Mouse (Mus musculus) heart, adult 11 months (tissue): ENCODE results near the gene Ly6g6f.
A peak's percentile ranks its signal among the peaks of the same experiment; 100 is the strongest.
"Not testable (repeated sequence)": the region's sequence is repeated elsewhere in the genome, so short reads cannot be mapped to it uniquely, and the experiment has no call there.

Experiments used
- DNase-seq: peaks from one replicate; pipeline ENCODE4 v3.0.0; 2022

The Ly6g6f gene

DNA sequence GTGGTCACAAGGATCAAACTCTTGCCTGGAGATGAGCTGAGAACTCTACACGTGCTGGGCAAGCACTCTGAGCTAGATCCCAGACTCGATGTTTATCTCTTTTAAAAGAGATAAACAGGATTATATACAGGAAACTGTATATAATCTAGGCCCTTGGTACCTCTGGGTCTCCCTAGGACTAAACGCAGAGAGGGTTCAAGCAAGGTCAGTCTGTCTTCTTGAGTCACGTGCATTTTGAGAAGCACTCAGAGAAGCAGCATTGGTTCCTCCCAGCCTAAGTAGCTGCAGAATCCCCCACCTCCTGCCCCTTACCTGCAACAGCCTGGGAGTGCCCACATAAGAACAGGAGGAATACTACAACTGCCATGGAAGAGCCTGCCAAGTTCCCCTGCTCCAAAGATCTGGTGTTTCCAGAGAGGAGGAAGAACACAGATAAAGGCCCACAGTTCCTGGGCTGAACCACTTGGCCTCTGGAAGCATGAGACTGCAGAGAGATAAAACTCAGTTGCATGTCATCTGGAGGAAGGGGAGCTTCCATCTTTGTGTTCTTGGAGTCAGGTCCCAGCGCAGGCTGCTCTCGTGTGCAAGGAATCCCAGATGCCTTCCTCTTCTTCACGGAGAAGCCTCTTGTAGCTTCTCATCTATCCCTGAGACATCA lies at the start of gene Ly6g6f:
Ly6g6f (minus strand) TSS at position 403 of the 658 bp plus-strand sequence.
- no peak for DNase-seq

GRCm38 (mm10) chr17:35134801-35135590 lies 49.6 kb upstream of the Ly6g6f start, which contains the start of gene Bag6:
Bag6 (plus strand) TSS chr17:35135178.
- DNase-seq, result peak; percentile 100

- DNase-seq, result no peak
These were observed 48.1 kb upstream of the Ly6g6f start for GRCm38 (mm10) chr17:35133517-35133916.

GRCm38 (mm10) chr17:35132174-35132560 lies 46.8 kb upstream of the Ly6g6f start:
- no peak for DNase-seq

GRCm38 (mm10) chr17:35131500-35132173 lies 46.2 kb upstream of the Ly6g6f start, which contains the start of gene Apom:
Apom (minus strand) TSS chr17:35132050.
- peak; percentile 91 for DNase-seq

DNA sequence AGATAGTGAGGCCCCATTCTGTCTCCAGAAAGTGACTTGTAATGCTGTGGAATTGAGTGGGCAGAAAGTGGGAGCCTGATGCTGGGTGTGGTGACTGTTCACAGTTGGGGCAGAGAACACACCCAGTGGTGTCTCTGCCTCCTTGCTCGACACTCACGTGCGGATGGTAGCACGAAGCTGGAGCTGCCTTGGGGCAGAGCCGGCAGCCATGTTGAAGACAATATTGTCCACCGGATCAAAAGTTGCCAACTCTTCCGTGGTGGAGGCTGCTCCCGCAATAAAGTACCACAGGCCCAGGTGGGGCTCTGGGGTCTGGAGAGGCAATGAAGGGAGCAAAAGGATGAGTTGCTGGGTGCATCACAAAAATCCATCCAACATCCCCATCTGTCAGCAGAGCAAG lies 45.6 kb upstream of the Ly6g6f start:
- DNase-seq, result peak; percentile 90

GRCm38 (mm10) chr17:35128996-35129395 lies 43.6 kb upstream of the Ly6g6f start:
- no peak for DNase-seq

GRCm38 (mm10) chr17:35127017-35127416 lies 41.6 kb upstream of the Ly6g6f start:
- no peak for DNase-seq

GRCm38 (mm10) chr17:35126206-35126611 lies 40.8 kb upstream of the Ly6g6f start, which contains the start of gene D17H6S53E:
D17H6S53E (plus strand) TSS chr17:35126373.
- DNase-seq, result peak; percentile 99

DNA sequence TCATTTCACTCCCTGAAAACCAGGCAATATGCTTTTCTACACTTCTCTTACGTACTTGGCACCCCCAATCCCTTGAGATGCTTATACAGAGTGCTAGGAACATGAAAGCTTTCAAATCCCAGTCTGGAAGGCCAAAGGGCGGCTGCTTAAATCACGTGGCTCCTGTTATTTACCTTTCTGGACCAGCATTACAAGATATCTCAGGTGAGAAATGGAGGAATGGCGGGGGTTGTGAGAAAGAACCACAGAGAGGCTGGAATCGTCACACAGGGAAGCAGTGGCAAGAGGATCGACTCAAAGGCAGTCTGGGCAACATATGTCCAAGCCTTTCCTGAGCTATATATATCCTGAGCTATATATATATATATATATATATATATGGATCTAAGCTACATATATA lies 40.2 kb upstream of the Ly6g6f start:
- DNase-seq, result no peak

DNA sequence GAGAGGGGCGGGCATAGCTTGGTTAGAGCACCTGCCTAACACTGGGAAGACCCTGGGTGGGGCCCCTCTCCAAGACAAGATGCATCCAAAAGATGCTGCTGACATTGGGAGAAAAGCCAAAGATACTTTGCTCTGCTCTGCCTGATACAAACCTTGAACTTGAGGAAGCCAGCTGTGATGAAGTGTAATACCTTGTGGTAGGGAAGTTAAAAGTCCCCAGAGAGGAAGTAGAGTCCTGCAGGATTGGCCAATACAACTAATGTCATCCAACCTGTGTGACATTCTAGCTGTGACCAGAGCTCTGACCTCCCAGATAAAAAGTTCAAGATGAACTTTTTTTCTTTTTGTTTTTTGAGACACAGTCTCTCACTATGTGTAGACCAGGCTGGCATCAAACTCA lies 39.7 kb upstream of the Ly6g6f start:
- no peak for DNase-seq

- not testable (repeated sequence) for DNase-seq
These were observed 39.0 kb upstream of the Ly6g6f start for GRCm38 (mm10) chr17:35124261-35124896.

GRCm38 (mm10) chr17:35123287-35123686 lies 37.9 kb upstream of the Ly6g6f start:
- peak; percentile 91 for DNase-seq

- peak; percentile 96 for DNase-seq
These were observed 36.5 kb upstream of the Ly6g6f start, which contains the start of gene Csnk2b for GRCm38 (mm10) chr17:35121871-35122303. Csnk2b (minus strand) TSS chr17:35122053.

DNA sequence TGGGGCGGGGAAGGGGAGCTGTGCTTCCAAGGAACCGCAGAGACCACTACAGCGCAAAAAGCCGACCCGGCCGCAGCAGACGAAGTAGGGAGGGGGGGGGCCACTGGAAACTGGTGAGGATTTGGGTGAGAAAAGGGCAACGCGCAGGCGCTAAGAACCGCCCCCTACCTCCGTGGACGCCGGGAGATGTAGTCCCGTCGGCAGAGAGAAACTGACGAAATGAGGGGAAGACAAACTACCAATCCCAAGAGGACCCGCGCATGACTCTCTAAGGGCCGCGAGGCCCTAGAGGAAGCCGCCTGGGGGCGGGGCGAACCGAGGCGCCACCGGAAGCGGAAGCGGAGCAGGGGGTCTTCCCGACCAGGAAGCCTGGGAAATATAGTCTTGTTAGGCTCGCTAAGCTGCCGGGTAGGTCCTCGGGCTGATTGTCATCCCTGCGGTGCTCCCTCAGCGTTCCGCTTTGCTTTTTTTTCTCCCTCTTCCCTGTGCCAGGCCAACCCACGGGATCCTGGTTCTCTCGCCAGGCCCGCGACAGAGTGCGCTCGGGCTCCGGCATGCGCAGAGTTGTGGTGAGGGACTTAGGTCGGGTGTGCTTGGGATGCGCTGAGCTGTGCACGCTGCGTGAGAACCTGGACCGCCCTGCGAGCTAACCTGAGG lies 35.9 kb upstream of the Ly6g6f start, which contains the start of gene Gpank1:
Gpank1 (plus strand) TSS at position 313 of the 657 bp plus-strand sequence.
- peak; percentile 100 for DNase-seq

- DNase-seq, result no peak
These were observed 35.3 kb upstream of the Ly6g6f start for GRCm38 (mm10) chr17:35120745-35121142.

GRCm38 (mm10) chr17:35115046-35116019 lies 29.9 kb upstream of the Ly6g6f start, which contains the start of gene Ly6g5b:
Ly6g5b (minus strand) TSS chr17:35115428.
- peak; percentile 89 for DNase-seq

GRCm38 (mm10) chr17:35111774-35112173 lies 26.4 kb upstream of the Ly6g6f start:
- DNase-seq, result peak; percentile 91

DNA sequence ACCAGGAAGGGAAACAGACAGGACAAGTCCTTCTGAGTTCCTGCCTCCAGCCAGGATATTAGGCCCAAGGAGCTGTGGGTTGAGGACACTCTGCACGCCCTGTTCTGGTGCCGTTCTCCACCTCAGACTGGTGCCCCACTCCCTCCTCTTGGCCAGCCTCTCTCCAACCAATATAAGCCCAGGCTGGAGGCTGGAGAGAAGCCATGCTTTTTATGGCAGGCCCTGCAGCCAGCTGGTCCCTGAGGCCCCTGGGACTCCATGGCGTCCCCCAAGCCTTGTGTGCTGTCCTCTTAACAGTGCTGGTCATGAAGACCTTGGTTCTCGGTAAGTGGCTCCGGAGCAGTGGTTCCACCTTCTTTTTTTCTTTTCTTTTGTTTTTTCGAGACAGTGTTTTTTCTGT lies 22.7 kb upstream of the Ly6g6f start, which contains the start of gene Ly6g5c:
Ly6g5c (plus strand) TSS at position 183 of the 400 bp plus-strand sequence.
- no peak for DNase-seq

- DNase-seq, result no peak
These were observed 21.1 kb upstream of the Ly6g6f start for GRCm38 (mm10) chr17:35106522-35106921.
